Mouse (Mus musculus) lung, postnatal 36 days (tissue): ENCODE results near the gene Capza1.
"Not testable (repeated sequence)": the region's sequence is repeated elsewhere in the genome, so short reads cannot be mapped to it uniquely, and the experiment has no call there.

ENCODE experiments used
- DNase-seq: peaks from one replicate; pipeline ENCODE4 v3.0.0; 2022; ENCODE audit warnings: mixed read lengths

Gene Capza1

GRCm38 (mm10) chr3:104863786-104864650 is at the start of gene Capza1, which contains the start of gene St7l:
Gene Capza1 (minus strand): TSS chr3:104864505.
Gene St7l (plus strand): TSS chr3:104864005.
- peak; percentile 93 for DNase-seq

- DNase-seq, result no peak
Measured at GRCm38 (mm10) chr3:104909195-104909594, 44.9 kb upstream of the Capza1 start.

GRCm38 (mm10) chr3:104906007-104906406 is 41.7 kb upstream of the Capza1 start:
- no peak for DNase-seq

GRCm38 (mm10) chr3:104905389-104905788 is 41.1 kb upstream of the Capza1 start:
- no peak for DNase-seq

GRCm38 (mm10) chr3:104901154-104901553 is 36.8 kb upstream of the Capza1 start:
- peak; percentile 46 for DNase-seq

GRCm38 (mm10) chr3:104896141-104896540 is 31.8 kb upstream of the Capza1 start:
- DNase-seq, result no peak

- DNase-seq, result peak; percentile 11
Measured at GRCm38 (mm10) chr3:104888585-104888984, 24.3 kb upstream of the Capza1 start.

GRCm38 (mm10) chr3:104869611-104870010 is 5.3 kb upstream of the Capza1 start:
- DNase-seq, result no peak

GRCm38 (mm10) chr3:104866674-104867073 is 2.4 kb upstream of the Capza1 start:
- not testable (repeated sequence) for DNase-seq

GRCm38 (mm10) chr3:104865341-104865788 is 1.1 kb upstream of the Capza1 start:
- peak; percentile 58 for DNase-seq

GRCm38 (mm10) chr3:104864651-104865340 is 491 bp upstream of the Capza1 start:
- peak; percentile 90 for DNase-seq

- no peak for DNase-seq
Measured at GRCm38 (mm10) chr3:104858560-104858959, 5.7 kb downstream of the Capza1 start.

- no peak for DNase-seq
Measured at GRCm38 (mm10) chr3:104856106-104856505, 8.2 kb downstream of the Capza1 start.

- DNase-seq, result no peak
Measured at GRCm38 (mm10) chr3:104854866-104855265, 9.4 kb downstream of the Capza1 start.

- DNase-seq, result no peak
Measured at GRCm38 (mm10) chr3:104854465-104854864, 9.8 kb downstream of the Capza1 start.

- DNase-seq, result no peak
Measured at GRCm38 (mm10) chr3:104846601-104847000, 17.7 kb downstream of the Capza1 start.

- no peak for DNase-seq
Measured at GRCm38 (mm10) chr3:104841049-104841448, 23.3 kb downstream of the Capza1 start.

GRCm38 (mm10) chr3:104835797-104836196 is 28.5 kb downstream of the Capza1 start:
- DNase-seq, result no peak

GRCm38 (mm10) chr3:104822413-104822812 is 41.9 kb downstream of the Capza1 start:
- DNase-seq, result no peak

GRCm38 (mm10) chr3:104820426-104820825 is 43.9 kb downstream of the Capza1 start:
- DNase-seq, result no peak

GRCm38 (mm10) chr3:104818749-104819134 is 45.6 kb downstream of the Capza1 start:
- DNase-seq, result peak; percentile 26

- DNase-seq, result peak; percentile 75
Measured at GRCm38 (mm10) chr3:104817991-104818748, 46.1 kb downstream of the Capza1 start, which contains the start of gene Mov10. Gene Mov10 (minus strand): TSS chr3:104818563.

- DNase-seq, result peak; percentile 51
Measured at GRCm38 (mm10) chr3:104817481-104817990, 46.8 kb downstream of the Capza1 start.
